Mouse (Mus musculus) embryo, embryonic 9.5 days (tissue): Measurements from ENCODE around the gene Spag7.

Source experiments
- DNase-seq: peaks from one replicate; pipeline ENCODE4 v3.0.0-alpha.2; 2017; ENCODE audit errors: extremely low spot score

Spag7 gene

GRCm38 (mm10) chr11:70681170-70681569, 12.0 kb upstream of the Spag7 start:
- DNase-seq = no peak

DNA sequence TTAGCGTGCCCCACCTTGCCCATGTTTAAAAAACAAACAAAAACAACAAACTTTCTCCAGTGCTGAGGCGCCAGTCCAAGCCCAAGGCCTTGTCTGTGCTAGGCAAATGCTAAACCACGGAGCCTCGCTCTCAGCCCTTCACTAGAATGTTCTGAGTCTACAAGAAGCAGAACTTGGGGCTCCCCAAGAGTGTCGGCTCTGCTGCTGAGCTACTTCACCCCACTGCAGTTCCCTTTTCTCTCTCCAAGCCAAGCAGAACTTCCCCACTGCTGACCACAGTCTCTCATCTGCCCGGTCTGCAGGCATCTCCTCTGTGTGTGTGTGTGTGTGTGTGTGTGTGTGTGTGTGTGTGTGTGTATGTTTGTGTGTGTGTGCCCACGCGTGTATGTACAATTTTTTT, 10.7 kb upstream of the Spag7 start:
- DNase-seq = no peak

DNA sequence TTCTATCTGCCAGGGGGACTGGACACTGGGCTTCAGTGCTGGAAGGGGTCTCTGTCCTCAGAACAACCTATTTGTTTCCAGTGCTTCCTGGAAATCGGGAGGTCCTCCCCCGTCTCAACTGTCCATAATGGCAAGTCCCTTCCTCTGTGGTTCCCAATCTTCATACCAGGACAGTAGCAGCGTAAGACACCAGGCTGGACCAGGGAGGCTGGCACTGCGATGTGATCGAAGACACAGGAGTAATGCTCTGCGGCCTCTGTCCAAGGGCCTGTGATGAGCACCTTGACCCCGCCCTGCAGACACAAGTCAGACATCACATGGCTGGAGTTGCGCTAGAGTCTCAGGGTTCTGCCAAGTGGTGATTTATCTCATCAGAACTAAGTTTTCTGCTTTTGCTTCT, 10.1 kb upstream of the Spag7 start:
- DNase-seq = no peak

DNA sequence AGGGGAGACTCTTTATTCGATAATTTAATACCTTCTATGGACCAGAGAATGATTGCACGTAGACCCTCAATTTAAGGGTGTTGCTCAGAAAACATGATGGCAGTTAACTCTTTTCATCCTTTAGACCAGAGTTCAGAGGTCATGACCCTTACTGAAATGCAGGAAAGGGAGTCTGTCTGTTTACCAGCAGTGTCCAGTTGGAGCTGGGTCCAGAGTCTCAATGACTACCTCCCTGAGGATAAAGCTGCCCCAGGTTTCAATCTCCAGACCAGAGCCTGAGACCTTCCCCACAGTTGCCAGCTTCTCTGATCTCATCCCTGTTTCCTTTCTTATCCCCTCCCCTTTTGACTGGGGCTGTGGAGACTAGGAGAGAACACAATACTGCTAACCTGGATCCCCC, 9.4 kb upstream of the Spag7 start:
- no peak for DNase-seq

DNA sequence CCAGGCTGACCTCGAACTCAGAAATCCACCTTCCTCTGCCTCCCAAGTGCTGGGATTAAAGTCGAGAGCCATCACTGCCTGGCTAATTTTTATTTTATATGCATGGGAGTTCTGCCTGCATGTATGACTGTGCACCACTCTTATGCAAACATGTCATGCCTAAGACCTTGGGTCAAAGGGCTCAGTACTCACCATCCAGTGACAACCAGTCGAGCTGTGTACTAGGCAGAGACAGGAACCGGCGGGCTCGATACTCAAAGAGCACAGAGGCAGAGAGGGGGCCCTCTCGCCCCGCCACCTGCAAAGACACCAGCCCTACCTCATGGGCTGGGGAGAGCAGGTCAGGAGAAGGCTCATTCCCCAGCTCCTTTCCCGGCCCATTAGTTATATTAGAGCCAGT, 8.9 kb upstream of the Spag7 start:
- DNase-seq = no peak

DNA sequence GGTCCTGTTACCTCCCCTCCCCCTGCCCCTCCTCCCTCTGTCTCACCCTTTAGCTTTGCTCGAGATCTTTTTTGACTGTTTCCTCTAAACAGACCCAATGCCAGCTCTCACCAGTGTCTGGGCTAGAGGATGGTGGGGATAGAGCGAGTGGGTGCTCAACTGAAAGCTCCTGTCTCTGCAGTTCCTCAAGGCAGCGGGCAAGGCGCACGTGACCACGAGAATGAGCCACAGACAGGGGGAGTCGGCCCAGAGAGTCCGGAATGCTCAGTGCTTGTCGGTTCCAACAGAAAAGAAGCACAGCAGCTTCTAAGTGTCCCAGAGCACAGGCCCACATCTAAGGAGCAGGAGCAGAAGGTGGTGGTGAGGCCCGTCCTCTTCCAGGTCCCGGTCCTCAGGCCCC, 5.3 kb upstream of the Spag7 start:
- DNase-seq = no peak

DNA sequence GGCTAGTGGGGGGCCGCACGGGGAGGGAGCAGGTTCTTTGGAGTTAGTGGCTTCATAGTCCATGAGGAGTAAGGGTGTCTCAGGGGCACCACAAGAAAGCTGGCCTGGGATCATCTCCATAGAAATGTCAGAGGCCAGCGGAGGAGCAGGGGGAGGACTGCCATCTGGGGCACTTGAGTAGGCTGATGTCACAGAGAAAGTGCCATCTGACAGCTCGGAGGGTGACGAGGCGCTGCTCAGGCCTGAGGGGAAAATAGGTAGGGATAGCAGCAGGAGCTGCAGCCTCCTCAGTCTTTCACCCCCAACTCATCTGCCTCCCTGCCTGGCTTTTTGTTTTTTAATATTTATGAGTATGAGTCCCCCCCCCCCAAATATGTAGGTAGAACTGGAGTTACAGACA, 4.8 kb upstream of the Spag7 start:
- no peak for DNase-seq

DNA sequence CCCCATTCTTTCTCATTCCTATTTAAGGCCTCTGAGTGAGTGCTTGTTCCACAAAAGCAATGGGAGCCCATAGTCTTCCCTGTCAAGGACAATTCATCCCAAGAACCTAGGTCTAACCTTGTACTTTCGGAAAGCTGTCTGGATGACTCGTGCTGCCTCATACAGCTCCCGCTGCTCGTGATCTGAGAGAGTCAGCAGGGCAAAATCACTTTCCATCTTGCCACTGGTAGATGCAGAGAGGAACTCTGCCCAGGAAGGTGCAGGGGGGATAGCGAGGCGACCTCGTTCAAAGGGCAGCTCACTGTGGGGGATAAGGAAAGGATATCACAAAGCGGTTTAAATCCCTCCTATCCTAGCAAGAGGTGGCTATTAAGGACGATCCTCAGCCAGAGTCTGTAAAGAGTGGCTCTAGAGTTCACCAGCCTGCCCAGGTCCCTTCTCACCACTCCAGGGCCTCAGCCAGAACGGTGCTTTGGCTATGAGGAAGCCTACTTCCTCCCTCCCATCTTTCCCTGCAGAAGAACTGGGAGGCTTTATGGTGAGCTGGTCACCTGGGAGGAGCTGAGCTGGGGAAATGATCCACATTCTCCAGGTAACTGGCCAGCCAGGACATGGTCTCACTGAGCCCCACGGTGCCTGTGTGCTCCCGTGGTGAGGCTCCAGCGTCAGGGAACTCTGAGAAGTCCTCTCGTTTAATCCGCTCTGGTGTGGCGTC, 2.3 kb upstream of the Spag7 start:
- DNase-seq = no peak

- DNase-seq = no peak
Observed at GRCm38 (mm10) chr11:70670483-70670882, 1.3 kb upstream of the Spag7 start.

DNA sequence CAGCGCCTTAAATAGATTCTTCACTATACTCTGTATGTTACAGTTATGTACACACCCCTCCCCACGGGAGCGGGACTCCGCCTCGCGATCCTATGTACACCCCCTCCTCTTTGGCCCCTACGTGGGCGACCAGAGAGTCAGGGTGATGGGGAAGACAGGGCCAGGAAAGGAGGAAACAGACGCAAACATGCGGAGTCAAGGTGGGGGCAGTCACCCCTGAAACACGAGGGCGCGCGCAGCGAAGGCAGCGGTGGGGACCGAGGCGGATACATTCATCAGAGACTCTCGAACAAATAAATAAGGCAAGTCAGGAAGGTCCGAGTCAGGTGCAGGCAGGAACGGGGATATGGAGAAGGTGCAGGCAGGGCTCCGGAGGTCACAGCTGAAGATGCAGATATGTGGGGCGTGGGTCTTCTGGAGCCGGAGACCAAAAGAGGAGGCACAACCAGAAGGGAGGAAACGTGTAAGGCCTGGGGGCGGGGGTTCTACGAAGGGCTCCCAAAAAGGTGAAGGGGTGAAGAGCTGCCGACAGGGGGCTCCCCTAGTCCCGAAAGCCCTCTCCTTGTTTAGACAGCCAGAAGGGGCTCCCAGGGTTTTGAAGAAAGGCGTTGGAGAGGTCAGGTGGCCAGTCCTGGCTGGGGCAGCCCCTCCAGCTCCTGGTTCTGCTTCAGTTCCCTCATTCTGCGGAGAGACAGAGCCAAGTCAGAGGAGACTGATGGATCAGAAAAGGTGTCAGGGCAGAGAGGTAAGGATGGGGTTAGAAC, 548 bp upstream of the Spag7 start:
- peak; percentile 87 for DNase-seq

GRCm38 (mm10) chr11:70668335-70668770, 863 bp downstream of the Spag7 start:
- no peak for DNase-seq

GRCm38 (mm10) chr11:70667271-70668150, 1.7 kb downstream of the Spag7 start:
- DNase-seq = no peak

GRCm38 (mm10) chr11:70666687-70667086, 2.5 kb downstream of the Spag7 start:
- DNase-seq = no peak

DNA sequence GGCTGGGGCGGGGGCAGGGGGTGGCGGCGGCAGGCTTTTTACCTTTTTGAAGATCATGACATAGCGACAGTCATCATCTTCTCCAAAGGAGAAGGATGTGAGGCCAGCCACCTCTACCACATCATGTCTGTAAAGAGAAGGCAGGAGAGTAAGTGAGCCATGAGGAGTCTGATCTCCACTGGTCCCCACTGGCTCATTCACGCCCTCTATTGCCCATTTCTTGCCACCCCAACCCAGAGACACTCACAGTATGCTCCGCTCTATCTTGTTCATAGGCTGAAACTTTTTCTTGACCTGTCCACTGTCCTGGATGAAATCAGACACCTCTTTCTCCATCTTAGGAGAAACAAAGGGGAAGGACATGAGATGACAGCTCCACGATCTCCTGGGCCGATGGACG, 4.5 kb downstream of the Spag7 start:
- no peak for DNase-seq

DNA sequence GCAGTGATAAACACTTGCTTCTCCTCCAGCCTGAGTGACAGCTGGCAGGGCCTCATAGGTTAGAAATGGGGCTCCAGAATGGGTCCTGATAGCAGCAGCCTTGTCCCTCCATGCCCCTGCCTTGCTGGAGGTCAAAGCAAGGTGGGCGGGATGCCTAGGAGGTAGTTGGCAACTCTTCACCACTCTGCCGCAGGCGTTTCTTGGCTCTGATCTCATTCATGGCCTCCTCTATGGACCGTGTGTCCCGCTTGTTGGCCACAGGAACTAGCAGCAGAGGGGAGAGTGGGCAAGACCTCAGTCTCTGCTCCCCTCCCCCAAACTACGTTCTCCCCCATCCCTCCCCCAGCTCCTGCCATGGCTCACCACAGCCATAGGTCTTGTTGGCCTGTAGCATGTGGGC, 5.3 kb downstream of the Spag7 start:
- DNase-seq = no peak

GRCm38 (mm10) chr11:70663101-70663500, 6.1 kb downstream of the Spag7 start:
- DNase-seq = no peak

GRCm38 (mm10) chr11:70660571-70660970, 8.6 kb downstream of the Spag7 start:
- DNase-seq = no peak

DNA sequence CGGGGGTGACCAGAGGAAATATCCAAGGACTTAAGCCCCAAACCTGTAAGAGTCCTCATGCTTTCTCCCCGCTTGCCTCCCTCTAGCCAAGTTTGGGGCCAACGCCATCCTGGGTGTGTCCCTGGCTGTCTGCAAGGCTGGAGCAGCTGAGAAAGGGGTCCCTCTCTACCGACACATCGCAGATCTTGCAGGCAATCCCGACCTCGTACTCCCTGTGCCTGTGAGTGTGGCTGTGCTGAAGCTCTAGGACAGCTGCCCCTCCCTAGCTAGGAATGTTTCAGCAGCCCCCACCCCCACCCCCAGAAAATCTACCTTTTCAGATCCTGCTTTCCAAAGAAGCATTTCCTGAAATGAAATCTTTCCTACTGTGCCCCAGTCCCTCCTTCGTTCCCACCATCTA, 10.3 kb downstream of the Spag7 start:
- DNase-seq = no peak

DNA sequence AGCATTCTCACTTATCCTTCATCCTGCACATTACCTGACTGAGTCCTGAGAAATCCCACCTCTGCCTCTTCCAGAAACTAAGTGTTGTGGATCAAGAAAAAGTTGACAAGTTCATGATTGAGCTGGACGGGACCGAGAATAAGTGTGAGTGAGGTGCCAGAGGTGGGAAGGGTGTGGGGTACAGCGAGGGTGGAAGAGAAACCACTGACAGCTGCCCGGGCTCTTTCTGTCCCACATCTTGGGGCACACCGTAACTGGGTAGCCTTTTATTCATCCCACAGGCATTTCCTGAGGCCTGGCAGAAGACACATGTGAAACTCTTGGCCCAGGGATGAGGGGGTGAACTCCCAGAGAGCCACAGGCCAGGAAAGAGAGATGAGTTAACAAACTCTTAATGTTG, 10.7 kb downstream of the Spag7 start:
- no peak for DNase-seq

DNA sequence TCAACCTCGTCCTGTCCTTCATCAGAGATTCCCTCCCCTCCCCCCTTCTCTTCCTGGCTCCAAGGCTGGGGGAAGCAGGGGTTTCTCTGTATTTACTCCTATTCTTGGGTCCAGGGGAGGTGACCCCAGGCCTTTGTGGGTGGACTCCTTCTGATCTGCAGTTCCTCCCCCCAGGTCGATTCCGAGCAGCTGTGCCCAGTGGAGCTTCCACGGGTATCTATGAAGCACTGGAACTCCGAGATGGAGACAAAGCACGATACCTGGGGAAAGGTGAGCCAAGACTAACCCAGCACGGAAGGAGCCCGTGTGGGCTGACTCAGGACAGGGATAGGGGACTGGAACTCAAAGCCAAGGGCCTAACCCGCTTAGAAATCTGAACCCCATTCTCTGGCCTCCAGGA, 11.2 kb downstream of the Spag7 start:
- no peak for DNase-seq

DNA sequence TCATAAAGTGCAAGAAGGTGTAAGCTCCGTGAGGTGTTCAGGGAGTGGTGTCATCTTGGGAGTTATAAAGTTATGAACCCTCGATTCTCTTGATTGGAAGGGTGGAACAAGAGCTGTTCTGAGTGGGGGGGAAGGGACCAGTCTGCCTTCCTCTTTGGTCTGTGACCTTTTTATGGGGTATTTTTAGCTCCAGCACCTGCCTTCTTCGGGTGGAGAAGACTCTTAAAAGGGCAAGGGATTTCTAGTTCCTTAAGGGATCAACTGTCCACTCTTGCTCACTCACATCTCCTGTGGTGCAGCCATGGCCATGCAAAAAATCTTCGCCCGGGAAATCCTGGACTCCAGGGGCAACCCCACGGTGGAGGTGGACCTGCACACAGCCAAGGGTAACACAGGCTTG, 11.6 kb downstream of the Spag7 start:
- DNase-seq = no peak

DNA sequence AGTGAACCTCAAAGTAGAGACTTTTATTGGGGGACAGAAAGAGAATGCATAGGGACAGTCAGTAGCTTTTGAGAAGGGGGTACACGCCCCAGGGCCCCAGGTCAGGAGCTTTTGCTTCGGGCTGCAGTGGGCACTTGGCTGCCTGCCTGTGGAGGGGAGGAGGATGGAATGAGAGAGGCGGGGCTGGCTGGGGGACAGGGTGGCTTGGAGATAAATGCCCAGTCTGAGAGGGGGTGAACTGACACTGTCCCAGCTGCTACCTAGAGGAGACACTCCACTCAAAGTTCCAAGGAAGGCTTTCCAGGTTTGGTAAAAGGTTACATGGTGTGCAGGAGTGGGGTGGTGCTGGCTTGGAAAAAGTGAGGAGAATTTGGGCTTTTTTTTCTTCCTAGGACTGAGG, 12.3 kb downstream of the Spag7 start, which contains the start of gene Eno3:
Gene Eno3, plus strand, starts transcription at position 239 of the 400 bp plus-strand sequence.
- DNase-seq = peak; percentile 81
